Mouse (Mus musculus): ENCODE data around the gene Gtf3a.

DNA sequence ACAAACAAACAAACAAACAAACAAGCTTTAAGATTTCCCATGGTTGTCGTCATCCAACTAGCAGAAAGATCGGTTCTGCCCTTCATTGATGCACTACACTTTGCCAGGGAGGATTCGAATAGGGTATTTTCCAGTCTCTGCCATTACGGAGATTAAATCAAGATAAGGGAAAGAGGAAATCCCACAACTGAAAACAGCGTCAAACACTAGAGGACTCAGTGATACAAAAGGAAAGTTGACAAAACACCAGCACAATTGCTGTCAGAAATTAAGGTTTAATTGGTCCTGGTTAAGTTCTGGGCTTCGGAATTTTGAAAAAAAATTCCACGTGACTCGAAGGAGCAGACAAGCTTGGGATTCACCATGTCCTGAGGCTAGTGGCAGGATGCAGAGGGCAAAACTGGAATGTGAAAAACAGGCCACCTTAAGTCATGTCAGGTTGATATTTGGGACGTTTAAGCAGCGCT, 383 bp upstream of the Gtf3a start:
- no peak for TF ChIP-seq FLI1 (IDR thresholded peaks at IDR 0.05; ENCODE audit: low read length)
- TF ChIP-seq GATA1 (IDR thresholded peaks at IDR 0.05; ENCODE audit: borderline replicate concordance, low read length), result no peak

All from megakaryocyte, embryonic 14.5 days (primary cell).